30 mouse cellular contexts compared by ENCODE assay signal in the genomic region with DNA sequence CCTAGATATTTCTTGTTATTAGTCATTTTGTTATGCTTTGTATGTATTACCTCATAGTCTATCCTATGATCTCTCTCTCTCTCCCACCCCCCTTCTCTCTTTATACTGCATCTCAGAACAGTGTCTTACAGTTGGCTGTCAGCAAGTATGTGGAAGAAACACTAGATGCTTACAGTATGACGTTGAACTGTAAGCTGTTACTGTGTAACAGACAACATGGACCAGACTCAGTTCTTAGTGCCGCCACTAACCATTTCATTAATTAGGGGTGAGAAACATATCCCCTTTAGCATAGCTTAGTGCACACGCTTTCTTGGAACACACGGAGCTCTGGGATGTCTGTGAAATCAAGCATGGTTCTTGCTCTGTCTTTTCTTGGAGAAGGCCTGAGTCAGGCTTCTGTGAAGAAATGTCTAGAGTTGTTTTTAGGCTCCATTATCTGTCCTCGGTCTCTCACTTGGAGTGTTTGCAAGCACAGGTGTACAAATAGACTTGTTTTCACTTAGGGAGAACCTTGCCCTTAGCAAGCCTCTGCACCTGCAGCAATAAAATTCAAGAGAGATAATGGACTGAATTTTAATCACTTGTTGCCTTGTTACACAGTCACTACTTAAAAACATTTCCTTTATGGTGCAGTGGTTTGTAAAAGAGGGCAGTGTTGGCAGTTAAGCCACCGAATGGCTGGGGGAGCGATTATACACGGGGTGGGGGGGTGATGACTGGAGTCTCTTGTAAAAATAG. TPM values are rescaled to one million over a fixed set of nuclear protein-coding genes. Genes with fewer than 3 reads are reported as not detected.
DNase-seq lines count a peak whose midpoint lies in the region; ATAC-seq and TF ChIP-seq lines count a peak whose summit lies in the region.
"Had no signal": no experiment of that assay in that cellular context is flagged by ENCODE, and none has a peak within 500 bp of the region (broad histone marks: within the 10 kb centered on the region; RNA-seq: fewer than 3 reads in every experiment).

No protein-coding gene starts in this region.

- no peak overlapping the region for H3K4me3 ChIP-seq in kidney, adult 2 months (ENCODE audit: insufficient read depth, low read depth, low read length)
- H3K4me3 ChIP-seq in neural tube, embryonic 12.5 days: no peak overlapping the region
- H3K4me3 ChIP-seq in kidney, postnatal 0 days (replicated peaks; ENCODE audit: low read depth, low read length): no peak overlapping the region
- no peak overlapping the region for H3K4me3 ChIP-seq in hindbrain, embryonic 14.5 days (replicated peaks; ENCODE audit: low read length)
- H3K4me3 ChIP-seq: embryonic facial prominence, embryonic 12.5 days; forebrain, embryonic 13.5 days; heart, embryonic 15.5 days; hindbrain, embryonic 13.5 days; layer of hippocampus, adult 2 months; limb, embryonic 10.5 days; liver, embryonic 15.5 days; lung, embryonic 15.5 days; megakaryocyte, embryonic 14.5 days had no signal

- peak; percentile 6 for DNase-seq in kidney, adult 2 months
- DNase-seq in kidney, postnatal 25 days: no peak
- no peak for DNase-seq in neural tube, embryonic 10.5 days (ENCODE audit: extremely low spot score, low spot score)
- no peak for DNase-seq in kidney, postnatal 0 days (ENCODE audit: low spot score)
- DNase-seq in right cerebral cortex, postnatal 36 days (ENCODE audit: low spot score in 2 of 2): no peak
- DNase-seq in hindbrain, embryonic 14.5 days (ENCODE audit: low spot score): no peak
- DNase-seq: adrenal gland, adult 2 months; B cell, adult 2 months; cerebellum, adult 11-12 months; cerebellum, postnatal 10 days; gastrocnemius, postnatal 36 days; heart, postnatal 36 days; liver; lung, postnatal 36 days; midbrain, embryonic 14.5 days; right cerebral cortex, adult 18-20 months; spleen, adult 18-20 months had no signal

- H3K27ac ChIP-seq in kidney, adult 2 months (ENCODE audit: insufficient read depth, low read depth, low read length): no peak overlapping the region
- H3K27ac ChIP-seq in neural tube, embryonic 12.5 days: no peak overlapping the region
- H3K27ac ChIP-seq in kidney, postnatal 0 days: peak overlapping the region; percentile 36; the same call in 1 of the 2 replicates
- no peak overlapping the region for H3K27ac ChIP-seq in hindbrain, embryonic 14.5 days
- H3K27ac ChIP-seq: embryonic facial prominence, embryonic 12.5 days; forebrain, embryonic 13.5 days; heart, embryonic 15.5 days; hindbrain, embryonic 13.5 days; layer of hippocampus, adult 2 months; limb, embryonic 10.5 days; liver, embryonic 15.5 days; lung, embryonic 15.5 days had no signal

- H3K4me2 ChIP-seq in neural tube, embryonic 12.5 days (replicated peaks): no peak overlapping the region
- H3K4me2 ChIP-seq in kidney, postnatal 0 days (ENCODE audit: low read length): no peak overlapping the region; the same call in 1 of the 2 replicates
- H3K4me2 ChIP-seq in hindbrain, embryonic 14.5 days (replicated peaks): no peak overlapping the region
- H3K4me2 ChIP-seq: embryonic facial prominence, embryonic 12.5 days; forebrain, embryonic 13.5 days; heart, embryonic 15.5 days; hindbrain, embryonic 13.5 days; liver, embryonic 15.5 days; lung, embryonic 15.5 days had no signal

- no peak overlapping the region for H3K9ac ChIP-seq in neural tube, embryonic 12.5 days
- H3K9ac ChIP-seq in kidney, postnatal 0 days (ENCODE audit: low read depth, low read length): no peak overlapping the region
- H3K9ac ChIP-seq in hindbrain, embryonic 14.5 days: no peak overlapping the region
- H3K9ac ChIP-seq: embryonic facial prominence, embryonic 12.5 days; forebrain, embryonic 13.5 days; heart, embryonic 15.5 days; hindbrain, embryonic 13.5 days; liver, embryonic 15.5 days; lung, embryonic 15.5 days had no signal

- ATAC-seq in neural tube, embryonic 12.5 days (ENCODE audit: low FRiP score, low read depth): peak; percentile 27; the same call in 1 of the 2 replicates
- ATAC-seq in kidney, postnatal 0 days (replicated peaks; ENCODE audit: low FRiP score, low read depth): no peak
- no peak for ATAC-seq in hindbrain, embryonic 14.5 days (ENCODE audit: low FRiP score)
- ATAC-seq: forebrain, embryonic 13.5 days; inflammation-experienced regulatory T-cells, adult 6 months had no signal

- TF ChIP-seq POLR2A in kidney, adult 2 months (IDR thresholded peaks at IDR 0.05; ENCODE audit: low read depth, low read length): no peak

- WGBS in kidney, adult 2 months: 35% methylated on average over 8 of the region's 8 CpGs
- WGBS in neural tube, embryonic 12.5 days: 44% methylated on average over 8 of the region's 8 CpGs
- WGBS in kidney, postnatal 0 days: 42% methylated on average over 8 of the region's 8 CpGs
- WGBS in hindbrain, embryonic 14.5 days: 60% methylated on average over 8 of the region's 8 CpGs

- no peak for TF ChIP-seq CTCF in kidney, adult 2 months (conservative IDR thresholded peaks at IDR 0.05; ENCODE audit: insufficient read depth, insufficient read length, low read depth, low read length)
- TF ChIP-seq CTCF in kidney, postnatal 0 days (IDR thresholded peaks at IDR 0.05; ENCODE audit: low read depth): no peak

- H3K9me3 ChIP-seq in neural tube, embryonic 12.5 days: no peaks in the 10 kb centered on the region
- no peaks in the 10 kb centered on the region for H3K9me3 ChIP-seq in kidney, postnatal 0 days (replicated peaks; ENCODE audit: low read length)
- no peaks in the 10 kb centered on the region for H3K9me3 ChIP-seq in hindbrain, embryonic 14.5 days (ENCODE audit: control insufficient read depth, low read length)
- H3K9me3 ChIP-seq: embryonic facial prominence, embryonic 12.5 days; forebrain, embryonic 13.5 days; heart, embryonic 15.5 days; hindbrain, embryonic 13.5 days; limb, embryonic 10.5 days; liver, embryonic 15.5 days; lung, embryonic 15.5 days had no signal

- no peaks in the 10 kb centered on the region for H3K27me3 ChIP-seq in kidney, adult 2 months (replicated peaks; ENCODE audit: control insufficient read depth, insufficient read depth, low read length)
- H3K27me3 ChIP-seq in neural tube, embryonic 12.5 days (replicated peaks): no peaks in the 10 kb centered on the region
- H3K27me3 ChIP-seq in kidney, postnatal 0 days (ENCODE audit: insufficient read depth, low read length): no peaks in the 10 kb centered on the region
- H3K27me3 ChIP-seq in hindbrain, embryonic 14.5 days (ENCODE audit: control insufficient read depth, insufficient read depth, low read length): no peaks in the 10 kb centered on the region
- H3K27me3 ChIP-seq: CH12.LX; embryonic facial prominence, embryonic 12.5 days; forebrain, embryonic 13.5 days; heart, embryonic 15.5 days; hindbrain, embryonic 13.5 days; liver, embryonic 15.5 days; lung, embryonic 15.5 days; megakaryocyte, embryonic 14.5 days had no signal

- H3K36me3 ChIP-seq in kidney, adult 2 months (ENCODE audit: control insufficient read depth, insufficient read depth, low read length): no peaks in the 10 kb centered on the region
- H3K36me3 ChIP-seq in neural tube, embryonic 12.5 days: no peaks in the 10 kb centered on the region
- H3K36me3 ChIP-seq in kidney, postnatal 0 days (ENCODE audit: insufficient read depth, low read length): no peaks in the 10 kb centered on the region
- H3K36me3 ChIP-seq in hindbrain, embryonic 14.5 days (replicated peaks; ENCODE audit: control insufficient read depth, insufficient read depth): no peaks in the 10 kb centered on the region
- H3K36me3 ChIP-seq: embryonic facial prominence, embryonic 12.5 days; G1E; heart, embryonic 15.5 days; hindbrain, embryonic 13.5 days; limb, embryonic 10.5 days; liver, embryonic 15.5 days; lung, embryonic 15.5 days had no signal

- H3K4me1 ChIP-seq in kidney, adult 2 months (ENCODE audit: control insufficient read depth, insufficient read depth, low read length): no peaks in the 10 kb centered on the region
- H3K4me1 ChIP-seq in neural tube, embryonic 12.5 days: peaks cover 5% of the 10 kb centered on the region; the same call in 1 of the 2 replicates
- H3K4me1 ChIP-seq in kidney, postnatal 0 days (replicated peaks; ENCODE audit: insufficient read depth, low read length): no peaks in the 10 kb centered on the region
- no peaks in the 10 kb centered on the region for H3K4me1 ChIP-seq in hindbrain, embryonic 14.5 days (replicated peaks; ENCODE audit: control insufficient read depth, insufficient read depth, low read length)
- H3K4me1 ChIP-seq: embryonic facial prominence, embryonic 12.5 days; heart, embryonic 15.5 days; hindbrain, embryonic 13.5 days; liver, embryonic 15.5 days; lung, embryonic 15.5 days; megakaryocyte, embryonic 14.5 days had no signal

RNA-seq across cellular contexts. Expression of a gene that starts 47.1 kb away (rescaled TPM):
- not detected in 2 replicates for polyA plus RNA-seq in kidney, adult 2 months (2012; rRNA removed)
- 0.53 and 0.59 TPM in 2 replicates for polyA plus RNA-seq in neural tube, embryonic 12.5 days (2016; fragmentation: Nextera tagmentation; extraction: Ambion mirVana)
- polyA plus RNA-seq in kidney, postnatal 0 days (2015; fragmentation: Nextera tagmentation; extraction: Ambion mirVana): 0.34 and 0.43 TPM in 2 replicates
- 1.6 and 1.8 TPM in 2 replicates for polyA plus RNA-seq in hindbrain, embryonic 14.5 days (2014; fragmentation: Nextera tagmentation; extraction: Ambion mirVana)
- polyA plus RNA-seq: adrenal gland, adult 2 months; G1E; heart, embryonic 15.5 days; inflammation-experienced regulatory T-cells, adult 6 months; liver, embryonic 15.5 days had no signal
